Mouse (Mus musculus) spleen, adult 2 months (tissue): ENCODE data around the gene St6galnac3. TPM values are rescaled to one million over a fixed set of nuclear protein-coding genes. Genes with fewer than 3 reads are reported as not detected.
A peak's percentile ranks its signal among the peaks of the same experiment; 100 is the strongest.

Experiments used
- DNase-seq, 2 experiments: peaks; one replicate each; pipeline versions ENCODE4 v3.0.0 to v3.0.0-alpha.2; 2012 to 2021; ENCODE audit warnings: low spot score in 2 of 2, low read depth in 1 of 2
- H3K27ac ChIP-seq: fragments of 200-500 bp; 2 replicates; pipeline ENCODE4 v1.5.1; 2012; ENCODE audit warnings: low read length, inconsistent platforms; ENCODE audit not compliant: insufficient read depth
- H3K27me3 ChIP-seq: fragments of 200-500 bp; 2 replicates; pipeline ENCODE4 v1.6.1; 2012; ENCODE audit warnings: mild to moderate bottlenecking, moderate library complexity, low read length, inconsistent platforms; ENCODE audit not compliant: control insufficient read depth, insufficient read depth
- H3K36me3 ChIP-seq: fragments of 200-500 bp; 2 replicates; pipeline ENCODE4 v1.6.1; 2012; ENCODE audit warnings: mild to moderate bottlenecking, low read length, inconsistent platforms; ENCODE audit not compliant: control insufficient read depth, insufficient read depth
- H3K4me1 ChIP-seq: fragments of 200-500 bp; 2 replicates; pipeline ENCODE4 v1.6.1; 2011; ENCODE audit warnings: inconsistent platforms; ENCODE audit not compliant: control insufficient read depth, insufficient read depth, insufficient read length
- H3K4me3 ChIP-seq: fragments of 200-500 bp; 2 replicates; pipeline ENCODE4 v1.5.1; 2011; ENCODE audit warnings: mild to moderate bottlenecking, inconsistent platforms; ENCODE audit not compliant: insufficient read depth, insufficient read length; ENCODE audit errors: extremely low read depth
- CTCF ChIP-seq: fragments of 200-500 bp; IDR thresholded peaks from 2 replicates; pipeline ENCODE4 v1.5.1; 2011; ENCODE audit warnings: mild to moderate bottlenecking, inconsistent platforms; ENCODE audit not compliant: insufficient read depth, insufficient read length, insufficient replicate concordance; ENCODE audit errors: extremely low read depth
- POLR2A ChIP-seq: fragments of 200-500 bp; IDR thresholded peaks from 2 replicates; pipeline ENCODE4 v1.6.1; 2011; ENCODE audit warnings: low read depth, low read length, inconsistent platforms
- WGBS: fragments of 180-500 bp; shearing (Covaris S2); methylation state at CpG from one replicate; pipeline ENCODE4 v1.1.7; 2018; 5-methylcytosine and 5-hydroxymethylcytosine counted together
- polyA plus RNA-seq: library from polyadenylated mRNA; depleted of rRNA; stranded (reverse); fragments of >200 nt; gene quantifications from 2 replicates; pipeline ENCODE4 v1.2.3, GENCODE M21; 2012

Gene St6galnac3
- polyA plus RNA-seq, 1 experiment, result 3.0 TPM

GRCm38 (mm10) chr3:153198514-153198913 lies 526.5 kb downstream of the St6galnac3 start:
- Histone ChIP-seq H3K27ac (no peak overlapping the region), H3K36me3 (no peaks in the 10 kb centered on the region), H3K27me3 (no peaks in the 10 kb centered on the region), H3K4me1 (no peaks in the 10 kb centered on the region), H3K4me3 (no peak overlapping the region)
- DNase-seq, result no peak
- TF ChIP-seq CTCF, result no peak
- TF ChIP-seq POLR2A, result no peak
- WGBS, result 88% methylated on average over 4 of the region's 4 CpGs

GRCm38 (mm10) chr3:153193025-153193424 lies 531.9 kb downstream of the St6galnac3 start:
- no peaks in the 10 kb centered on the region for H3K4me1 ChIP-seq
- no peak overlapping the region for H3K27ac ChIP-seq
- DNase-seq, result no peak
- 93% methylated on average over 7 of the region's 7 CpGs for WGBS
- H3K27me3 ChIP-seq, result no peaks in the 10 kb centered on the region
- TF ChIP-seq POLR2A (no peak), CTCF (no peak)
- no peaks in the 10 kb centered on the region for H3K36me3 ChIP-seq
- H3K4me3 ChIP-seq, result no peak overlapping the region

- no peaks in the 10 kb centered on the region for H3K36me3 ChIP-seq
- no peak overlapping the region for H3K27ac ChIP-seq
- TF ChIP-seq CTCF (no peak), POLR2A (no peak)
- no peaks in the 10 kb centered on the region for H3K27me3 ChIP-seq
- no peak for DNase-seq
- H3K4me3 ChIP-seq, result no peak overlapping the region
- 77% methylated on average over 2 of the region's 2 CpGs for WGBS
- no peaks in the 10 kb centered on the region for H3K4me1 ChIP-seq
Observed at GRCm38 (mm10) chr3:153190742-153191141, 534.2 kb downstream of the St6galnac3 start.

- Histone ChIP-seq H3K36me3 (no peaks in the 10 kb centered on the region), H3K4me3 (no peak overlapping the region), H3K27me3 (no peaks in the 10 kb centered on the region), H3K27ac (no peak overlapping the region), H3K4me1 (no peaks in the 10 kb centered on the region)
- peak in 1 of 2 experiments; percentile 8 for DNase-seq
- WGBS, result 64% methylated on average over 6 of the region's 6 CpGs
- TF ChIP-seq POLR2A (no peak), CTCF (no peak)
Observed at GRCm38 (mm10) chr3:153189685-153190467, 535.1 kb downstream of the St6galnac3 start.

DNA sequence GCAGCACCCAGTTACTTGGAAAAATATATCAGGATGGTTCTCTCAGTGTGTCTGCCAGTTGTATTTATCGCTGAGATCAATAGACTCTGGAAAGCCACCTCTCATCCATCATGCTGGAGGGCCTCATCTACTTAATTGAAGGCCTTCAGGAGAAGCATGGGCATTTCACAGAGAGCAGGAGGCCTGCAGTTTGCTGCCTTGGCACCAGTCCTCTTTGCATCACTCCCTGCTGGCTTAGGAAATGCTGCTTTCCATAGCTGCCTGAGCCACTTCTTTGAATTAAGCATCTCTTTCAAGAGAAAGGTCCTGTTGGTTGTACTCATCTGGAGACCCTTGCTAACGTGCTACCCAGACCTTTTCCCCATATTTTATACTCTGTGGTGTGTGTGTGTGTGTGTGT lies 536.8 kb downstream of the St6galnac3 start:
- H3K27me3 ChIP-seq, result no peaks in the 10 kb centered on the region
- no peaks in the 10 kb centered on the region for H3K4me1 ChIP-seq
- no peak overlapping the region for H3K4me3 ChIP-seq
- no peak for DNase-seq
- no peak for TF ChIP-seq POLR2A
- TF ChIP-seq CTCF, result no peak
- no peak overlapping the region for H3K27ac ChIP-seq
- 84% methylated on average over 2 of the region's 2 CpGs for WGBS
- no peaks in the 10 kb centered on the region for H3K36me3 ChIP-seq

DNA sequence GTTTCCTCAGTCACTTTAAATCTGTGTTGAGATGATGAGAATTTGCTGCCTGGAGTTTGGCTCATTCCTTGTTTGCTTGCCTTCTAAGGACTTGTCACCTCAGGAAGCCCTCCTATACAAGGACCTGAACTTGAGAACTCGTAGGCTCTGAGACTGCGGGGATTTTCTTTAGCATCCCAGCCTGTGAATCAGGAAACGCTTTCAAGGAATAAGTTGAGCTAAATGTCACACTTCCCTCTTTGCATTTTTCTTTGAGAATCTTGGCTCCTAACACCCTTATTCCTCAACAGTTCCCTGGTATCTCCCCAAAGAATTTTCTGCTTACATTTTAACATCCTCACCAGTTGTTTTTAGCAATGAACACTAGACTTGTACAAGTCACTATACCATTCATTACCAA lies 539.9 kb downstream of the St6galnac3 start:
- no peak overlapping the region for H3K27ac ChIP-seq
- no peak for DNase-seq
- no peaks in the 10 kb centered on the region for H3K4me1 ChIP-seq
- no peak overlapping the region for H3K4me3 ChIP-seq
- TF ChIP-seq POLR2A (no peak), CTCF (no peak)
- no peaks in the 10 kb centered on the region for H3K27me3 ChIP-seq
- WGBS, result 78% methylated on average over 3 of the region's 3 CpGs
- H3K36me3 ChIP-seq, result no peaks in the 10 kb centered on the region

DNA sequence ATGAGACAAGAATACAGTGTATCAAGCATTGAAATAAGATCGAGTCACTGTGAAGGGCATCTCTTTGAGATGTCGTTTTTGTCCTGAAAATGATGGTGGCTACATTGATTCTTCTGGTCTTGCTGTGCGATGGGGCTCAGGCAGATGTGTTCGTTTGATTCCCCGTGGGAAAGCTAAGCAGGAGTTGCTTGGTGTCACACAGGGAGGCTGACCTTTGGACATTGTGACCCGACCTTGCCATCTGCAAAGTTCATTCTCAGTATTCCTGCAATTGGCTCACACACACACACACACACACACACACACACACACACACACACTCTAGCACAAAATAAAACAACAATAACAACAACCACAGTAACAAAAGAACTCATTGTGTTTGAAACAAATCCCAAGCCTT lies 543.7 kb downstream of the St6galnac3 start:
- H3K27me3 ChIP-seq, result no peaks in the 10 kb centered on the region
- no peak for DNase-seq
- H3K4me1 ChIP-seq, result no peaks in the 10 kb centered on the region
- TF ChIP-seq CTCF (no peak), POLR2A (no peak)
- no peak overlapping the region for H3K4me3 ChIP-seq
- no peaks in the 10 kb centered on the region for H3K36me3 ChIP-seq
- H3K27ac ChIP-seq, result no peak overlapping the region
- 82% methylated on average over 6 of the region's 6 CpGs for WGBS
